ENCODE assay signal across 7 mouse cellular contexts in the genomic region with DNA sequence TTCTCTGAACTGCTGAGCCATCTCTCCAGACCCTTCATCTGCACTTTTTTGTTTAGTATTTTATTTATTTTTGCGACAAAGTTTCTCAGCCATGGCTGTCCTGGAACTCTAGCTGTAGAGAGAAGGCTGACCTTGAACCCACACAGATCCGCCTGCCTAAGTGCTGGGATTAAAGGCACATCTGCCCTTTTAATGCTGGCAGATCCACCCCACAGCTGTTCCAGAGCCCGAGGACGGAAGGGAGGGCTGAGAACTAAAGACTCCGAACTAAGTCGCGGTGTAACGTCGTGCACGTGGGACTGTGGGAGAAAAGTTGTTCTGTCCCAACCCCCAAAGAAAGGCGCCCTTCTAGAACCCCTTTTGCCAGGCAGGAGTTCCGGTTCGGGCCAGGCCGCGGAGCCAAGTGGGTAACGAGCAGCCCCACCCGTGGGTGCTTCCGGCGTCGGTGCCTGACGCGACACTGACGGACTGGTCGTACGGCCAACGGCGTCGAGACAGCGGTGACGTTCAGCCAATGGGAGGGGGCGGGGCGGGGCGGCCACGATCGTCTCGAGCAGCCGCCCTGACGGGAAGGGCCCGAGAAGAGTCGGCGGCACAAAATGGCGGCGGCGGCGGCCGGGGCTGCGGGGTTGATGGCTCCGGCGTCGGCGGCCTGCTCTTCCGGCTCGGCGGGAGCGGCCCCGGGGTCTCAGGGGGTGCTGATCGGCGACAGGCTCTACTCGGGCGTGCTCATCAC. TPM values are rescaled to one million over a fixed set of nuclear protein-coding genes. Genes with fewer than 3 reads are reported as not detected.
DNase-seq lines count a peak whose midpoint lies in the region; ATAC-seq lines count a peak whose summit lies in the region.

Ccnl2 (plus strand) TSS at position 561 of the 736 bp plus-strand sequence.

- no peaks in the 10 kb centered on the region for H3K9me3 ChIP-seq in embryonic facial prominence, embryonic 11.5 days (replicated peaks; ENCODE audit: control insufficient read depth, low read length)
- H3K9me3 ChIP-seq in limb, embryonic 10.5 days (replicated peaks): no peaks in the 10 kb centered on the region
- H3K9me3 ChIP-seq in midbrain, embryonic 13.5 days: no peaks in the 10 kb centered on the region

- H3K27ac ChIP-seq in embryonic facial prominence, embryonic 11.5 days (replicated peaks; ENCODE audit: low read depth, low read length): peak within 1 kb of the TSS; percentile 67
- H3K27ac ChIP-seq in limb, embryonic 10.5 days: peak within 1 kb of the TSS; percentile 98
- H3K27ac ChIP-seq in midbrain, embryonic 13.5 days: peak within 1 kb of the TSS; percentile 88

- H3K36me3 ChIP-seq in embryonic facial prominence, embryonic 11.5 days (replicated peaks; ENCODE audit: control insufficient read depth, insufficient read depth, low read depth, low read length): peaks cover 14% of the 10 kb centered on the region
- H3K36me3 ChIP-seq in limb, embryonic 10.5 days: peaks cover 86% of the 10 kb centered on the region
- peaks cover 72% of the 10 kb centered on the region for H3K36me3 ChIP-seq in midbrain, embryonic 13.5 days

- no peaks in the 10 kb centered on the region; the same call in none of the 2 replicates for H3K4me1 ChIP-seq in embryonic facial prominence, embryonic 11.5 days (ENCODE audit: control insufficient read depth, insufficient read depth, low read length)
- peaks cover 22% of the 10 kb centered on the region for H3K4me1 ChIP-seq in limb, embryonic 10.5 days
- H3K4me1 ChIP-seq in midbrain, embryonic 13.5 days (replicated peaks): peaks cover 25% of the 10 kb centered on the region

- H3K9ac ChIP-seq in embryonic facial prominence, embryonic 11.5 days (replicated peaks; ENCODE audit: low read length): peak within 1 kb of the TSS; percentile 99
- peak within 1 kb of the TSS; percentile 100 for H3K9ac ChIP-seq in midbrain, embryonic 13.5 days (replicated peaks)

- DNase-seq in adrenal gland, postnatal 14 days: peak; percentile 97
- peak; percentile 97 for DNase-seq in embryonic facial prominence, embryonic 11.5 days (ENCODE audit: low spot score)
- DNase-seq in kidney, adult 11 months: peak; percentile 94
- peak; percentile 97 for DNase-seq in limb, embryonic 10.5 days (ENCODE audit: low spot score)
- DNase-seq in spleen, adult 12 weeks (ENCODE audit: low spot score): peak; percentile 85

- peak; percentile 97 for ATAC-seq in embryonic facial prominence, embryonic 11.5 days (replicated peaks; ENCODE audit: insufficient number of reproducible peaks, low FRiP score, low TSS enrichment, low read depth)
- peak; percentile 98 for ATAC-seq in granulocyte monocyte progenitor cell, adult 5-6 weeks (replicated peaks; ENCODE audit: poor library complexity, severe bottlenecking)
- ATAC-seq in midbrain, embryonic 13.5 days: peak; percentile 100

- peak within 1 kb of the TSS; percentile 99 for H3K4me3 ChIP-seq in embryonic facial prominence, embryonic 11.5 days (ENCODE audit: low read depth, low read length)
- peak within 1 kb of the TSS; percentile 100 for H3K4me3 ChIP-seq in limb, embryonic 10.5 days
- peak within 1 kb of the TSS; percentile 100 for H3K4me3 ChIP-seq in midbrain, embryonic 13.5 days (replicated peaks)

- under 1% methylated on average over 60 of the region's 60 CpGs for WGBS in embryonic facial prominence, embryonic 11.5 days
- WGBS in limb, embryonic 10.5 days: under 1% methylated on average over 60 of the region's 60 CpGs
- WGBS in midbrain, embryonic 13.5 days: under 1% methylated on average over 53 of the region's 60 CpGs

- H3K27me3 ChIP-seq in embryonic facial prominence, embryonic 11.5 days (ENCODE audit: control insufficient read depth, insufficient read depth, low read length): no peaks in the 10 kb centered on the region
- H3K27me3 ChIP-seq in limb, embryonic 10.5 days (ENCODE audit: low read depth, poor library complexity, severe bottlenecking): no peaks in the 10 kb centered on the region
- no peaks in the 10 kb centered on the region for H3K27me3 ChIP-seq in midbrain, embryonic 13.5 days

- H3K4me2 ChIP-seq in embryonic facial prominence, embryonic 11.5 days (ENCODE audit: low read depth, low read length): peak within 1 kb of the TSS; percentile 72
- H3K4me2 ChIP-seq in midbrain, embryonic 13.5 days (replicated peaks): peak within 1 kb of the TSS; percentile 95

RNA-seq across cellular contexts. Expression of gene Ccnl2, which starts in this region (rescaled TPM):
- 106 and 112 TPM in 2 replicates for total RNA-seq in adrenal gland, postnatal 14 days (2021)
- polyA plus RNA-seq in embryonic facial prominence, embryonic 11.5 days (2014; fragmentation: Nextera tagmentation; extraction: Ambion mirVana): 170 and 173 TPM in 2 replicates
- 94.6 and 104 TPM in 2 replicates for total RNA-seq in granulocyte monocyte progenitor cell, adult 5-6 weeks (2014; fragmentation: Nextera tagmentation)
- 75.5 and 84.0 TPM in 2 replicates for total RNA-seq in granulocyte monocyte progenitor cell, adult 5-6 weeks (2017)
- polyA plus RNA-seq in limb, embryonic 10.5 days (2016; fragmentation: Nextera tagmentation; extraction: Ambion mirVana): 174 and 196 TPM in 2 replicates
- 182 and 189 TPM in 2 replicates for polyA plus RNA-seq in midbrain, embryonic 13.5 days (2015; fragmentation: Nextera tagmentation; extraction: Ambion mirVana)

Comparison
In these comparisons a context has a peak if more than half of its experiments do, and no peak if none do; other contexts are left out.
1. Peak in every context shown above with its lines: DNase-seq, ATAC-seq, H3K4me3 ChIP-seq and H3K27ac ChIP-seq.